In genomic region chr8:12162921-12163705, GRCm38 (mm10) we compare ENCODE assay signal across 9 mouse cellular contexts.
DNase-seq lines count a peak whose midpoint lies in the region; ATAC-seq and TF ChIP-seq lines count a peak whose summit lies in the region.
"Had no signal": no experiment of that assay in that cellular context is flagged by ENCODE, and none has a peak within 500 bp of the region (broad histone marks: within the 10 kb centered on the region; RNA-seq: fewer than 3 reads in every experiment).

No protein-coding gene starts in this region.

- no peak for TF ChIP-seq EP300 in stomach, postnatal 0 days (optimal IDR thresholded peaks at IDR 0.05)

- 0 out of 2 replicates have a peak, but pooled peaks cover 6% of the 10 kb centered on the region for H3K27me3 ChIP-seq in forebrain, embryonic 16.5 days (replicated peaks; ENCODE audit: control insufficient read depth, insufficient read depth, low read length)
- H3K27me3 ChIP-seq in stomach, postnatal 0 days (ENCODE audit: control insufficient read depth, insufficient read depth, low read length) = no peaks in the 10 kb centered on the region

- no peak overlapping the region; the same call in 1 of the 2 replicates for H3K9ac ChIP-seq in forebrain, embryonic 16.5 days (replicated peaks; ENCODE audit: low read depth, low read length)
- no peak overlapping the region for H3K9ac ChIP-seq in stomach, postnatal 0 days (ENCODE audit: low read length)
- H3K9ac ChIP-seq: liver, embryonic 14.5 days had no signal

- peak overlapping the region; percentile 35 for H3K4me2 ChIP-seq in forebrain, embryonic 16.5 days (ENCODE audit: low read length)
- H3K4me2 ChIP-seq in stomach, postnatal 0 days (replicated peaks; ENCODE audit: low read depth) = peak overlapping the region; percentile 44

- 11% methylated on average over 22 of the region's 22 CpGs for WGBS in forebrain, embryonic 16.5 days
- 12% methylated on average over 22 of the region's 22 CpGs for WGBS in stomach, postnatal 0 days

- H3K4me3 ChIP-seq in forebrain, embryonic 16.5 days (replicated peaks; ENCODE audit: low read length) = 0 out of 2 replicates have a peak overlapping the region, but pooled peaks have one; percentile 1
- no peak overlapping the region; the same call in 1 of the 2 replicates for H3K4me3 ChIP-seq in stomach, postnatal 0 days (ENCODE audit: low read depth, low read length)

- ATAC-seq in forebrain, embryonic 16.5 days = no peak
- no peak for ATAC-seq in stomach, postnatal 0 days (ENCODE audit: low FRiP score, low TSS enrichment)
- ATAC-seq in activated CD4-positive, CD25-positive, alpha-beta regulatory T cell, adult 4 months = no peak

- H3K9me3 ChIP-seq in forebrain, embryonic 16.5 days (ENCODE audit: control insufficient read depth, low read length) = no peaks in the 10 kb centered on the region
- H3K9me3 ChIP-seq in stomach, postnatal 0 days (ENCODE audit: control insufficient read depth, low read length) = no peaks in the 10 kb centered on the region

- H3K27ac ChIP-seq in forebrain, embryonic 16.5 days (ENCODE audit: low read length) = no peak overlapping the region
- no peak overlapping the region for H3K27ac ChIP-seq in stomach, postnatal 0 days (replicated peaks)
- H3K27ac ChIP-seq: liver, embryonic 14.5 days had no signal

- H3K4me1 ChIP-seq in forebrain, embryonic 16.5 days (replicated peaks; ENCODE audit: control insufficient read depth, insufficient read depth, low read length) = peaks cover 32% of the 10 kb centered on the region
- 0 out of 2 replicates have a peak, but pooled peaks cover 2% of the 10 kb centered on the region for H3K4me1 ChIP-seq in stomach, postnatal 0 days (replicated peaks; ENCODE audit: control insufficient read depth, insufficient read depth)

- TF ChIP-seq CTCF in stomach, postnatal 0 days (IDR thresholded peaks at IDR 0.05; ENCODE audit: low read depth) = no peak

- peak; percentile 13 to 33 for DNase-seq in cerebellum, postnatal 25 days
- DNase-seq in cerebellum, adult 11 months = no peak
- DNase-seq in 3T3-L1 (ENCODE audit: low read depth, low spot score) = peak; percentile 7
- peak; percentile 39 to 43 for DNase-seq in kidney, postnatal 25 days
- no peak for DNase-seq in stomach, postnatal 0 days (ENCODE audit: low spot score)
- DNase-seq in right cerebral cortex, adult 18-20 months = no peak

- H3K36me3 ChIP-seq in forebrain, embryonic 16.5 days (ENCODE audit: control insufficient read depth, insufficient read depth) = no peaks in the 10 kb centered on the region
- no peaks in the 10 kb centered on the region for H3K36me3 ChIP-seq in stomach, postnatal 0 days (ENCODE audit: control insufficient read depth, insufficient read depth, low read length)

Comparison
In these comparisons a context has a peak if more than half of its experiments do, and no peak if none do; other contexts are left out.
1. DNase-seq: peak in cerebellum, postnatal 25 days (2 of 2), 3T3-L1 (single experiment) and kidney, postnatal 25 days (2 of 2); none in cerebellum, adult 11 months (single experiment), stomach, postnatal 0 days (single experiment) and right cerebral cortex, adult 18-20 months (single experiment).